Mouse (Mus musculus): ENCODE results near the gene Cbln4.

- TF ChIP-seq CTCF (IDR thresholded peaks at IDR 0.05; ENCODE audit: extremely low read depth, insufficient read length, insufficient replicate concordance, low read depth, low read length) (no peak), POLR2A (IDR thresholded peaks at IDR 0.05; ENCODE audit: low read depth, low read length) (no peak)
Observed at GRCm38 (mm10) chr2:172062876-172063275, 19.6 kb upstream of the Cbln4 start.

All from small intestine, adult 2 months (tissue).